Mouse (Mus musculus) kidney, embryonic 15.5 days (tissue): Measurements from ENCODE around the gene Srarp. TPM values are rescaled to one million over a fixed set of nuclear protein-coding genes. Genes with fewer than 3 reads are reported as not detected.

Experiments used
- ATAC-seq: fragments of 200-750 bp; cut with Nextera tagmentation; replicated peaks from 2 replicates; pipeline ENCODE4 v1.8.0; 2017; ENCODE audit warnings: moderate TSS enrichment; ENCODE audit not compliant: low FRiP score
- H3K27ac ChIP-seq: fragments of 300-500 bp; sonication (generic); 2 replicates; pipeline ENCODE4 v1.5.1; 2015; ENCODE audit warnings: mild to moderate bottlenecking, inconsistent platforms
- H3K27me3 ChIP-seq: fragments of 300-500 bp; sonication (generic); 2 replicates; pipeline ENCODE4 v1.6.1; 2015; ENCODE audit warnings: inconsistent platforms
- H3K36me3 ChIP-seq: fragments of 300-500 bp; sonication (generic); 2 replicates; pipeline ENCODE4 v1.6.1; 2015; ENCODE audit warnings: inconsistent platforms
- H3K4me1 ChIP-seq: fragments of 300-500 bp; sonication (generic); 2 replicates; pipeline ENCODE4 v1.6.1; 2015; ENCODE audit warnings: inconsistent platforms
- H3K4me2 ChIP-seq: fragments of 300-500 bp; sonication (generic); 2 replicates; pipeline ENCODE4 v1.6.1; 2015; ENCODE audit warnings: moderate library complexity, mild to moderate bottlenecking, inconsistent platforms
- H3K4me3 ChIP-seq: fragments of 300-500 bp; sonication (generic); replicated peaks from 2 replicates; pipeline ENCODE4 v1.5.1; 2015; ENCODE audit warnings: mild to moderate bottlenecking, inconsistent platforms
- H3K9ac ChIP-seq: fragments of 300-500 bp; sonication (generic); 2 replicates; pipeline ENCODE4 v1.6.1; 2015; ENCODE audit warnings: mild to moderate bottlenecking, inconsistent platforms
- H3K9me3 ChIP-seq: fragments of 300-500 bp; sonication (generic); replicated peaks from 2 replicates; pipeline ENCODE4 v1.6.1; 2016; ENCODE audit warnings: inconsistent platforms
- WGBS: fragments of 180-500 bp; shearing (Covaris S2); methylation state at CpG from one replicate; pipeline ENCODE4 v1.1.7; 2015; ENCODE audit warnings: mixed read lengths; 5-methylcytosine and 5-hydroxymethylcytosine counted together
- polyA plus RNA-seq: library from polyadenylated mRNA; unstranded; fragments of >200 nt; fragmentation: Nextera tagmentation; extraction: Ambion mirVana; gene quantifications from 2 replicates; pipeline ENCODE4 v1.2.1, GENCODE M21; 2015

Srarp gene
- polyA plus RNA-seq, 1 experiment from 2014 or later, result not detected

GRCm38 (mm10) chr4:141466844-141467580 is 31.1 kb upstream of the Srarp start:
- Histone ChIP-seq H3K9ac (no peak overlapping the region), H3K27ac (no peak overlapping the region), H3K27me3 (no peaks in the 10 kb centered on the region), H3K4me1 (peaks cover 3% of the 10 kb centered on the region; the same call in 1 of the 2 replicates), H3K4me3 (no peak overlapping the region), H3K4me2 (no peak overlapping the region), H3K9me3 (no peaks in the 10 kb centered on the region), H3K36me3 (peaks cover 99% of the 10 kb centered on the region)
- WGBS, result 84% methylated on average over 15 of the region's 15 CpGs
- no peak for ATAC-seq

DNA sequence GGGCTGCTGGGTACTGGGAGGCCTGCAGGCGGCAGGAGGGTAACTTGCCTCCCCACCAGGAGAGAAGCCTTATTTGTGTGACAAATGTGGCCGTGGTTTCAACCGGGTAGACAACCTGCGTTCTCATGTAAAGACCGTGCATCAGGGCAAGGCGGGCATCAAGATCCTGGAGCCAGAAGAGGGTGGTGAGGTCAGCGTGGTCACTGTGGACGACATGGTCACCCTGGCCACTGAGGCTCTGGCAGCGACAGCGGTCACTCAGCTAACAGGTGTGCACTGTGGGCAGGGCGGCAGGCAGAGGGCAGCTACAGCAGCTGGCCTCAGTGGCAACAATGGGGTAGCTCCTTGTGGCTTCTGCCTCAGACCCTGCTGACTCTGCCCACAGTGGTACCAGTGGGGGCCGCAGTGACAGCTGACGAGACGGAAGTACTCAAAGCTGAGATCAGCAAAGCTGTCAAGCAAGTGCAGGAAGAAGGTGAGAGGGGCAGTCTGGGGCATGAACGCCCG is 30.4 kb upstream of the Srarp start:
- Histone ChIP-seq H3K4me1 (peaks cover 3% of the 10 kb centered on the region; the same call in 1 of the 2 replicates), H3K36me3 (peaks cover 97% of the 10 kb centered on the region), H3K27ac (no peak overlapping the region), H3K27me3 (no peaks in the 10 kb centered on the region), H3K9ac (no peak overlapping the region), H3K9me3 (no peaks in the 10 kb centered on the region), H3K4me3 (no peak overlapping the region), H3K4me2 (no peak overlapping the region)
- WGBS, result 89% methylated on average over 16 of the region's 16 CpGs
- ATAC-seq, result no peak

DNA sequence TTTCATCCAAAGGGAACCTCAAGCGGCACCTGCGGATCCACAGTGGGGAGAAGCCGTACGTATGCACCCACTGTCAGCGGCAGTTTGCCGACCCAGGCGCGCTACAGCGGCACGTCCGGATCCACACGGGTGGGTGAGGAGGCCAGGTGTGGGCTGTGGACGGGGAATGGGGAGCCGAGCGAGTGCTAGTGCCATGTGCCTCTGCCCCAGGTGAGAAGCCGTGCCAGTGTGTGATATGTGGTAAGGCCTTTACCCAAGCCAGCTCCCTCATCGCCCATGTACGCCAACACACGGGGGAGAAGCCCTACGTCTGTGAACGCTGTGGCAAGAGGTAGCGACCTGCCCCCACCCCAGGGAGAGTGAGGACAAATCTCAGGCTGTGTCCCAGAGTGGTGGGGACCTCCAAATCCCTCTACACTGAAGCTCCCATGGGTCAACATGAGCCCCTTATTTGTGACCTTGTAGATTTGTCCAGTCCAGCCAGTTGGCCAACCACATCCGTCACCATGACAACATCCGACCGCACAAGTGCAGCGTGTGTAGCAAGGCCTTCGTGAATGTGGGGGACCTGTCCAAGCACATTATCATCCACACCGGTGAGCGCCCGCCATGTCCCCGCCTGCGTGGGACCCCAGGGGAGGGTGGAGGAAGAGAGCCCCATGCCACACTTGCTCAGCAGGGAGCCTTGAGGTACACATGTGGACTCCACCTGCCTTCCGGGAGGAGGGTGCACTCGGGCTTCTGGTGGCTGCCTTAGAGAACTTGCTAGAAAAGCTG is 29.8 kb upstream of the Srarp start:
- Histone ChIP-seq H3K4me2 (no peak overlapping the region), H3K4me1 (peaks cover 3% of the 10 kb centered on the region; the same call in 1 of the 2 replicates), H3K27me3 (no peaks in the 10 kb centered on the region), H3K9me3 (no peaks in the 10 kb centered on the region), H3K4me3 (no peak overlapping the region), H3K27ac (no peak overlapping the region), H3K9ac (no peak overlapping the region), H3K36me3 (peaks cover 91% of the 10 kb centered on the region)
- no peak for ATAC-seq
- WGBS, result 87% methylated on average over 34 of the region's 34 CpGs

GRCm38 (mm10) chr4:141464722-141465121 is 28.8 kb upstream of the Srarp start:
- H3K36me3 ChIP-seq, result peaks cover 90% of the 10 kb centered on the region

GRCm38 (mm10) chr4:141463472-141463871 is 27.6 kb upstream of the Srarp start:
- H3K36me3 ChIP-seq, result peaks cover 81% of the 10 kb centered on the region
- no peaks in the 10 kb centered on the region for H3K27me3 ChIP-seq
- 77% methylated on average over 14 of the region's 14 CpGs for WGBS
- no peak overlapping the region for H3K4me2 ChIP-seq
- no peaks in the 10 kb centered on the region for H3K9me3 ChIP-seq
- peaks cover 8% of the 10 kb centered on the region for H3K4me1 ChIP-seq
- H3K27ac ChIP-seq, result no peak overlapping the region
- no peak for ATAC-seq
- no peak overlapping the region for H3K9ac ChIP-seq
- no peak overlapping the region for H3K4me3 ChIP-seq

More at GRCm38 (mm10) chr4:141464722-141465121, 28.8 kb upstream of the Srarp start:
- peaks cover 3% of the 10 kb centered on the region; the same call in 1 of the 2 replicates for H3K4me1 ChIP-seq
- no peak overlapping the region for H3K4me2 ChIP-seq
- no peak overlapping the region for H3K9ac ChIP-seq
- no peaks in the 10 kb centered on the region for H3K27me3 ChIP-seq
- no peak for ATAC-seq
- WGBS, result 78% methylated on average over 16 of the region's 16 CpGs
- H3K4me3 ChIP-seq, result no peak overlapping the region
- no peak overlapping the region for H3K27ac ChIP-seq
- H3K9me3 ChIP-seq, result no peaks in the 10 kb centered on the region

- no peaks in the 10 kb centered on the region for H3K27me3 ChIP-seq
- H3K9ac ChIP-seq, result no peak overlapping the region
- H3K4me2 ChIP-seq, result no peak overlapping the region
- no peaks in the 10 kb centered on the region for H3K9me3 ChIP-seq
- ATAC-seq, result no peak
- H3K4me1 ChIP-seq, result peaks cover 18% of the 10 kb centered on the region
- WGBS, result 92% methylated on average over 12 of the region's 12 CpGs
- no peak overlapping the region for H3K27ac ChIP-seq
- H3K36me3 ChIP-seq, result peaks cover 65% of the 10 kb centered on the region
- no peak overlapping the region for H3K4me3 ChIP-seq
These were observed 25.7 kb upstream of the Srarp start for GRCm38 (mm10) chr4:141461576-141461975.

GRCm38 (mm10) chr4:141461088-141461487 is 25.2 kb upstream of the Srarp start:
- H3K27ac ChIP-seq, result no peak overlapping the region
- H3K27me3 ChIP-seq, result no peaks in the 10 kb centered on the region
- H3K4me2 ChIP-seq, result no peak overlapping the region
- no peak for ATAC-seq
- H3K4me1 ChIP-seq, result peaks cover 18% of the 10 kb centered on the region
- no peaks in the 10 kb centered on the region for H3K9me3 ChIP-seq
- WGBS, result 59% methylated on average over 12 of the region's 12 CpGs
- H3K4me3 ChIP-seq, result no peak overlapping the region
- no peak overlapping the region for H3K9ac ChIP-seq
- peaks cover 63% of the 10 kb centered on the region for H3K36me3 ChIP-seq

DNA sequence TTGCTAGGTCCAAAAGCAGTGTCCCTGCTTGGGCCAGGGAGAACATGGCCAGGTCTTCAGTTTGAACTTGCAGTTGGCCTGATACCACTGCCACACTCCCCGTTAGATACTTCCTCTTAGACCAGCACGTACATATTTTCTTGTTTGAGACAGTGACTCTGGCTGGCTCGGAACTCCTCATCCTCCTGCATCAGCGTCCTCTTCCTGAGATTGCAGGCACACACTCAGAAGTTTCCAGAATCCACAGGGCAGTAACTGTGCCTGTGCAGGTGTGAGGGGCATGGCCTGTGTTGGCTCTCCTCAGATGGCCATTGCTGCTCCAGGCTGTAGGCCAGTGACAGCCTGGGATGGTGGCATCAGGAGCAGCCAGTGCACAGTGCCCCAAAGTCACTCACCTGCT is 24.6 kb upstream of the Srarp start:
- Histone ChIP-seq H3K27ac (no peak overlapping the region), H3K4me2 (no peak overlapping the region), H3K9ac (no peak overlapping the region), H3K4me3 (no peak overlapping the region), H3K4me1 (peaks cover 22% of the 10 kb centered on the region), H3K36me3 (peaks cover 57% of the 10 kb centered on the region), H3K27me3 (no peaks in the 10 kb centered on the region), H3K9me3 (no peaks in the 10 kb centered on the region)
- WGBS, result 83% methylated on average over 4 of the region's 4 CpGs
- no peak for ATAC-seq

GRCm38 (mm10) chr4:141459766-141460165 is 23.9 kb upstream of the Srarp start:
- Histone ChIP-seq H3K36me3 (peaks cover 50% of the 10 kb centered on the region), H3K9ac (no peak overlapping the region), H3K27me3 (no peaks in the 10 kb centered on the region), H3K9me3 (no peaks in the 10 kb centered on the region), H3K4me2 (no peak overlapping the region), H3K27ac (no peak overlapping the region), H3K4me3 (no peak overlapping the region), H3K4me1 (peaks cover 29% of the 10 kb centered on the region)
- 91% methylated on average over 9 of the region's 9 CpGs for WGBS
- ATAC-seq, result no peak

DNA sequence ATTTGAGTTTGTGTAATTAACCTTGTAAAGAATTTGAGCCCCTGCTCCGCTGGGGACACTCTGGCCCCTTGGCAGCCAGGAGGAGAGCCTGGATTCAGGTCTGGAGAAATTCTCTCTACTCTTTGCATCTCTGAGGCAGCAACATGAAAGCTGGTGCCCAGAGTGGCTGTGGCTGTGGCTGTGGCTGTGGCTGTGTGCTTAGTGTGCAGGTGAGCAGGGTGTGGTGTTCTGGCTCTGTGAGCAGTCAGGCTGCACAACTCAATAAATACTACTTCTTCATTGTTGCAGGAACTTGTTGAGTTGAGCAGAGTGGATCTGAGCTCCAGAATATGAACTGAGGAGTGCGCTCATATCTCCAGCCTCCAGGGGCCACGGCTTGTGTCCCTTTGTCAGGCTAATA is 23.0 kb upstream of the Srarp start:
- H3K4me2 ChIP-seq, result no peak overlapping the region
- no peak overlapping the region for H3K9ac ChIP-seq
- H3K4me3 ChIP-seq, result no peak overlapping the region
- 69% methylated on average over 3 of the region's 3 CpGs for whole genome bisulfite sequencing
- H3K27ac ChIP-seq, result peak overlapping the region; percentile 76
- peaks cover 30% of the 10 kb centered on the region for H3K4me1 ChIP-seq
- H3K27me3 ChIP-seq, result no peaks in the 10 kb centered on the region
- no peaks in the 10 kb centered on the region for H3K9me3 ChIP-seq
- 0 out of 2 replicates have a peak, but pooled peaks have one; percentile 17 for ATAC-seq
- H3K36me3 ChIP-seq, result peaks cover 43% of the 10 kb centered on the region

DNA sequence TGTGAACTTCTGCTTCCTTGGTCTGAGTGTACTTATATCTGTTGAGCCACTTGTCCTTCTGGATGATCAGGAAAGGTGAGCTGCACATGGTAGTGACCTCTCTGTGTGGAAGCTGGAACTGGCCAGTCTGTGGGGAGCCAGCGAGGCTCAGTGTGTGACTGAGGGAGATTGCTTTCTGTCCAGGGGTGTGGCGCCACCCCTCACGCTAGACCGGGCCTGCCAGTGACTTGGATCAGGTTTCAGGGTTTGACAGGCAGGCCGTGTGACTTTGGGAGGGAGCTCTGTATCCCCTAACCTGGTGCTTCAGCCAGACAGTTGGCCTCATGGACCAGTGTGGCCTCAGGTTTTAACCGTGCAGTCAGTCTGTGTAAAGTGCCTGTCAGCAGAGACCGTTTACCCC is 22.3 kb upstream of the Srarp start:
- Histone ChIP-seq H3K27ac (peak overlapping the region; percentile 76), H3K4me1 (peaks cover 31% of the 10 kb centered on the region), H3K9me3 (no peaks in the 10 kb centered on the region), H3K4me3 (no peak overlapping the region), H3K9ac (no peak overlapping the region), H3K27me3 (no peaks in the 10 kb centered on the region), H3K36me3 (peaks cover 42% of the 10 kb centered on the region), H3K4me2 (no peak overlapping the region)
- ATAC-seq, result peak; percentile 84
- 7% methylated on average over 7 of the region's 7 CpGs for WGBS
